Mouse (Mus musculus): ENCODE measurements around the gene Fam90a1a.

DNA sequence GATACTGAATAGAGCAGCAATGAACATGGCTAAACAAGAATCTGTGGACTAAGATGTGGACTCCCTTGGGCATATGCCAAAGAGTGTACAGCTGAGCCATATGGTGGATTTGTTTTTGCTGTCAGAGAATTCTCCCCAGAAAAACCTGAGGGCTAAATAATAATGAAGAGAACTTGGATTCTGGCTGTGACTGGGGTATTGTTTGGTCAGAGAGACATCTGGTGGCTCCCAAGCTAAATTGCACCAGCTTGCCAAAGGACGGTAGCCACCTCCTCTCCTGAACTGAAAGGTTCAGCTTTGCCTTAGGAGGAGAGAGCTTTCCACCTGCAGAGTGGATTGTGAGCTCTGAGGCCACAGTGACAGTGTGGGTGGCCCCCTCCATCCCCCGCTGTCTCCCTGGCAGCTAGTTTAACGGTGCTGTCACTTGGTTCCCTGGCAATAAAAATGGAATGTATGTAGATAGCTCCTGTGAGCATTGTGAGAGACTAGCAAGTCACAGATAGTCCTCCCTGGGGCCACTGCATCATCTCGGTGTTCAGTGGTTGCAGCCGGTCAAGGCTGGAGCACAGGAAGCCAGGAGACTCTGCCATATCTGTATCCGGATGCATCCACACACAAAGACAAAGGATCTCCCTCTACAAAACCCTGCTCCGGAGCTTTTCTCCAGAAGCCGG, 23.3 kb downstream of the Fam90a1a start:
- TF ChIP-seq POLR2A (IDR thresholded peaks at IDR 0.05; ENCODE audit: extremely low read depth, insufficient read depth, low read length) (no peak), CTCF (IDR thresholded peaks at IDR 0.05; ENCODE audit: extremely low read depth, insufficient read depth, low read length) (peak; percentile 54)

Measured in cortical plate, adult 2 months (tissue).